Mouse (Mus musculus) stomach, postnatal 0 days (tissue): ENCODE measurements around the gene Cadps2. TPM values are rescaled to one million over a fixed set of nuclear protein-coding genes. Genes with fewer than 3 reads are reported as not detected.

Experiments used
- ATAC-seq: fragments of 200-750 bp; cut with Nextera tagmentation; 2 replicates; pipeline ENCODE4 v1.8.0; 2017; ENCODE audit not compliant: low FRiP score, low TSS enrichment
- DNase-seq: peaks from one replicate; pipeline ENCODE4 v3.0.0-alpha.2; 2016; ENCODE audit warnings: low spot score
- H3K27ac ChIP-seq: fragments of 300-500 bp; sonication (generic); replicated peaks from 2 replicates; pipeline ENCODE4 v1.5.1; 2014; ENCODE audit warnings: mild to moderate bottlenecking, control low read depth
- H3K27me3 ChIP-seq: fragments of 300-500 bp; sonication (generic); 2 replicates; pipeline ENCODE4 v1.6.1; 2014; ENCODE audit warnings: low read length; ENCODE audit not compliant: control insufficient read depth, insufficient read depth
- H3K36me3 ChIP-seq: fragments of 300-500 bp; sonication (generic); 2 replicates; pipeline ENCODE4 v1.6.1; 2014; ENCODE audit warnings: low read length, mixed read lengths; ENCODE audit not compliant: control insufficient read depth, insufficient read depth
- H3K4me1 ChIP-seq: fragments of 300-500 bp; sonication (generic); replicated peaks from 2 replicates; pipeline ENCODE4 v1.6.1; 2014; ENCODE audit warnings: antibody characterized with exemption; ENCODE audit not compliant: control insufficient read depth, insufficient read depth
- H3K4me2 ChIP-seq: fragments of 300-500 bp; sonication (generic); replicated peaks from 2 replicates; pipeline ENCODE4 v1.6.1; 2014; ENCODE audit warnings: low read depth, mild to moderate bottlenecking, control low read depth, moderate library complexity
- H3K4me3 ChIP-seq: fragments of 300-500 bp; sonication (generic); 2 replicates; pipeline ENCODE4 v1.5.1; 2014; ENCODE audit warnings: low read depth, low read length, control low read depth
- H3K9ac ChIP-seq: fragments of 300-500 bp; sonication (generic); 2 replicates; pipeline ENCODE4 v1.6.1; 2014; ENCODE audit warnings: mild to moderate bottlenecking, low read length, control low read depth, mixed read lengths
- H3K9me3 ChIP-seq: fragments of 300-500 bp; sonication (generic); 2 replicates; pipeline ENCODE4 v1.6.1; 2016; ENCODE audit warnings: low read length; ENCODE audit not compliant: control insufficient read depth
- CTCF ChIP-seq: IDR thresholded peaks from 2 replicates; pipeline ENCODE4 v1.5.1; 2016; ENCODE audit warnings: antibody characterized with exemption, low read depth, mild to moderate bottlenecking, moderate library complexity
- EP300 ChIP-seq: optimal IDR thresholded peaks from 2 replicates; pipeline ENCODE3; 2016; ENCODE audit warnings: antibody characterized with exemption
- WGBS: fragments of 180-500 bp; shearing (Covaris S2); extraction: QIAGEN DNeasy Blood & Tissue Kit; methylation state at CpG from one replicate; pipeline ENCODE4 v1.1.7; 2014; 5-methylcytosine and 5-hydroxymethylcytosine counted together
- polyA plus RNA-seq: library from polyadenylated mRNA; unstranded; fragments of >200 nt; fragmentation: Nextera tagmentation; extraction: Ambion mirVana; gene quantifications from 2 replicates; pipeline ENCODE4 v1.2.1, GENCODE M21; 2015

Gene Cadps2
- polyA plus RNA-seq, 1 experiment from 2014 or later = 4.8 TPM

DNA sequence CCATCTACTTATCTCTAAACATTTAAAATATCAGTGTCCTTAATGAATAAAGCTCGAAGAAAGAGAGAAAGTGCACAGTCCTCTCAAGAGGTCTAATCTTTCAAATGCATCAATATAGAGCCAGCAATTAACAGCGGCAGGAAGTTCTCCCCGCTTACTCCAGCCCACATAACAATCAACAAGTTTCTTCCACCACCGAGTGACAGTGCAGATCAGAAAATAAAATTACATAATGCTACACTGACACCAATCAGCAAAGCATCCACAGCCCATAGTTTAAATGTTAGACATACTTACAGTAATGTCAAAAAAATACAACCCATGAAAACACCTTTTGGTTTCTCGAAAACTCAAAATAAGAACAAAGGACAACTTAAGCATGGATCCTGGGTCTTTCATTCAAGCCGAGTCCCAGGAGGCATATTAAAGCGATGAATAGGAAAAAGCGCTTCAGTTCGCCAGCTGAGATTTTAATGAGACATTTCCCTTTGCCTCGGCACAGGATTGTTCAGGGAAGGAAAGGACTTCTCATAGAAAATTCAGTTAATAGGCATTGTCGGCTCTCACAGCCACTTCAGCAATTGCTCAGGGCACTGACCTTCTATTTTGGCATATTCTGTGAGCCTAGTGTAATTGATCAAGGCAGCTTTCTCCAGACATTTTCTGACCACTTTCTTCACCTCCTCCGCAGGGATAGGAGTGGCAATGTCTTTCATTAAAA, 456.8 kb downstream of the Cadps2 start:
- H3K36me3 ChIP-seq = no peaks in the 10 kb centered on the region
- WGBS = 49% methylated on average over 12 of the region's 12 CpGs
- DNase-seq = no peak
- H3K9ac ChIP-seq = no peak overlapping the region
- H3K27me3 ChIP-seq = no peaks in the 10 kb centered on the region
- no peak for ATAC-seq
- no peak overlapping the region for H3K27ac ChIP-seq
- no peaks in the 10 kb centered on the region for H3K4me1 ChIP-seq
- no peaks in the 10 kb centered on the region for H3K9me3 ChIP-seq
- no peak for TF ChIP-seq EP300
- H3K4me3 ChIP-seq = no peak overlapping the region
- no peak overlapping the region for H3K4me2 ChIP-seq

DNA sequence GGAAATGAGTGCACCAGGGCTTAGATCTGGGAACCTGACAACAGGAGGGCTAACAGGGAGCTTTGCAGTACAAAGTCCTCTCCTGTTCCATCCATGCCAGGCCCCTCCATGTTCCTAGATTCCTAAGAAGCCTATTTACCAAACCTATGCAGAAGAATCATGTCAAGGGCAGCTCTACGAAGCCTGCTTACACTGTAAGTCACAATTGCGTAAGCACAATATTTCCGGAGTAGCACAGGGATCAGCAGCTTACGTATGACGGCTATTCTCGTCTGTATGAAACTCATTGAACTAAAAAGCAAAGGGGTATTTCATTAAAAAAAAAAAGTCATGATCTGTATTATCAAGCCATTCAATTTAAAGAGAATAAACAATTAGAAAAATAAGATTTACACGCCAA, 462.9 kb downstream of the Cadps2 start:
- H3K4me3 ChIP-seq = no peak overlapping the region
- ATAC-seq (no peak), DNase-seq (no peak)
- no peak overlapping the region for H3K4me2 ChIP-seq
- no peak overlapping the region for H3K27ac ChIP-seq
- H3K9ac ChIP-seq = no peak overlapping the region
- H3K36me3 ChIP-seq = no peaks in the 10 kb centered on the region
- TF ChIP-seq EP300 (no peak), CTCF (no peak)
- H3K27me3 ChIP-seq = no peaks in the 10 kb centered on the region
- H3K9me3 ChIP-seq = no peaks in the 10 kb centered on the region
- no peaks in the 10 kb centered on the region for H3K4me1 ChIP-seq
- 66% methylated on average over 7 of the region's 7 CpGs for WGBS

DNA sequence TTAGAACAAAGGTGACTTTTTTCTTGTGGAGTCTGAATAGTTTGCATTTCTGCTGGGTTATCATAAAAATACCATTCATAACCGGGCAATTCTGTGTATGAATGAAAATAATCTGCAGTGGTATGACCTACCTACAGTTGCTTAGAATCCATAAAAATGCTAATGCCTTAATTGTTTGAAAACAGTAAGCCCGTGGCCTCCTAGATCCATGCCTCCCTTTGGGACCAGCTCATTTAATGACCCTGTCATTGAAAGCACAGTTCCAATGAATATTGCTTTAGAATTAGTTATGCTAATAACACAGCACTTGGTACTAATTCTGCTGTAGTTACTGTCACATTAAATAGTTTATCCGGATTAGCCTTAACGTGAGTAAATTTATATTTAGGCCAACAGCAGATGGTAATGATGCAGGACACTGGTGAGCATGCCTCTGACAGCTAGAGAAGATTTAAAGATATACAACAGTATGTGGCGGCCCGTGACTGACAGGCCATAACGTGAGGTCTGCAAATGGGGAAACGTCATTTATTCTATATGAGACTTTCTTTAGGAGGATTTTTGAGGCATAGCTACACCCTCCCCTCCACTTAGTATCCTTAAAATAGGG, 477.3 kb downstream of the Cadps2 start:
- WGBS = 78% methylated on average over 8 of the region's 8 CpGs
- Histone ChIP-seq H3K4me2 (no peak overlapping the region), H3K9ac (no peak overlapping the region), H3K36me3 (no peaks in the 10 kb centered on the region), H3K4me3 (no peak overlapping the region), H3K9me3 (no peaks in the 10 kb centered on the region), H3K4me1 (no peaks in the 10 kb centered on the region), H3K27me3 (no peaks in the 10 kb centered on the region), H3K27ac (no peak overlapping the region)
- DNase-seq = no peak
- ATAC-seq = no peak
- TF ChIP-seq CTCF = no peak
- TF ChIP-seq EP300 = no peak

DNA sequence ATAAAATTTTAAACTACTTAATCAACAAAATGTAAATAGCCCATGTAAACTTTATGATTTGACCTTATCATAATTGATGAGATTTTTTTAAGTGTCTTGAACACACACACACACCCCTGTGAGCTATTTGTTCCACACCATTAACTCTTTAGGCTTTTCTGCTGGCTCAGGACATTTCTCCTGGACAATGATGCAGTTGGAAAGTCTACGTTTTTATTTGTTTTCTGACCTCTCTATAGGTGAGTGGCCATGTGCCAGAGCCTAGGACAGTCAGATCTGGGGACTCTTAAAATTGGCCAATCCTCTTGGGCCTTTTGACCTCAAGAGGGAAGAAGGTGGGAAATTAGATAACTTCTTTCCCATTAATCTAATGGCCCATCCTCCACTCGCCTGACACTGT, 478.6 kb downstream of the Cadps2 start:
- Histone ChIP-seq H3K9me3 (no peaks in the 10 kb centered on the region), H3K4me3 (no peak overlapping the region), H3K27ac (no peak overlapping the region), H3K9ac (no peak overlapping the region), H3K4me2 (no peak overlapping the region), H3K27me3 (no peaks in the 10 kb centered on the region), H3K36me3 (no peaks in the 10 kb centered on the region), H3K4me1 (no peaks in the 10 kb centered on the region)
- ATAC-seq (no peak), DNase-seq (no peak)
- no peak for TF ChIP-seq EP300
- no peak for TF ChIP-seq CTCF
- 64% methylated on average over 2 of the region's 2 CpGs for WGBS

DNA sequence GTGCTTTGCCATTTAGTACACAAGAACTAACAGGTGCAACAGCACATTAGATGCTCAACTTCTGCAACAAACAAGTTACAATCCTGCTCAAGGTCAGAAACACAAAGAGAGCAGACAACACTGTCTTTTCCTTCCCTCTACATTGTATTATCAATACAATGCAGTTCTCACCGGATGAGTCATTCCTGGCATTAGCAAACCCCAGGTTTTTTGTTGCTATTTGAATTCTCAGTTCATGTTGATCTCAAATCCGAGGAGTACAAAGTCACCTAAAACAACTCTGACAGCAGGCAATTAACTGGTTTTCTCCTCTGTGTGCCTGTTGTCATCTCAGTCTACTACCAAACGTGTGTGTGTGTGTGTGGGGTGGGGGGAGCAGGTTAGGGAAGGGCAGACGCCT, 483.1 kb downstream of the Cadps2 start:
- WGBS = 45% methylated on average over 4 of the region's 4 CpGs
- TF ChIP-seq CTCF (no peak), EP300 (no peak)
- no peak overlapping the region for H3K9ac ChIP-seq
- no peak overlapping the region for H3K4me2 ChIP-seq
- no peak for DNase-seq
- H3K9me3 ChIP-seq = no peaks in the 10 kb centered on the region
- H3K27me3 ChIP-seq = no peaks in the 10 kb centered on the region
- no peaks in the 10 kb centered on the region for H3K36me3 ChIP-seq
- H3K27ac ChIP-seq = no peak overlapping the region
- no peak for ATAC-seq
- H3K4me3 ChIP-seq = no peak overlapping the region
- no peaks in the 10 kb centered on the region for H3K4me1 ChIP-seq

DNA sequence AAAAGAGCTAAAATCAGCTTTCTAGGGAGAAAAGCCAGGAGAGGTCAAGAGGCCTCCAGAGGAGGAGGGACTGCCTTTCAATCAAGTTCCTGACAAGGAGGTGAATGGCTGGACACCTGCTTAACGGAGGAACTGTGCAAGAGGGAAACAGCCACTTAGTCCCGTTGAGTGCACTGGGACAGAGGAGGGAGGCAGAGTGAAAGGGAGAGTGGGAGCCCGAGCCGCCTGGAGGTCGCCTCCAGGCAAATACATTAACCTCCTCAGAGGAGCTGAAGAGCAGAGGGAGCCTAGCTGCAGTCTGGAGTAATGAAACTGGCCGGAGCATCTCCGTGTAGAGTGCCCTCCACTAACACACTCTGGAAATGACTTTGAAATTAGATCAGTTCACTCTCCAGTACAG, 485.7 kb downstream of the Cadps2 start:
- Histone ChIP-seq H3K27me3 (no peaks in the 10 kb centered on the region), H3K27ac (no peak overlapping the region), H3K4me3 (no peak overlapping the region), H3K4me1 (no peaks in the 10 kb centered on the region), H3K36me3 (no peaks in the 10 kb centered on the region), H3K9me3 (no peaks in the 10 kb centered on the region), H3K9ac (no peak overlapping the region), H3K4me2 (no peak overlapping the region)
- DNase-seq (no peak), ATAC-seq (no peak)
- 9% methylated on average over 7 of the region's 7 CpGs for WGBS
- no peak for TF ChIP-seq CTCF
- TF ChIP-seq EP300 = no peak
